Mouse (Mus musculus): ENCODE results near the gene Fam110a. TPM values are rescaled to one million over a fixed set of nuclear protein-coding genes. Genes with fewer than 3 reads are reported as not detected.

The Fam110a gene
- 1 to 10 TPM; 5.0 to 6.8 TPM for total RNA-seq (2021)
- long read RNA-seq, experiment 1, partial matches to known transcripts: 0 of 6 reads
- long read RNA-seq, experiment 1, other reads (novel, unspliced or antisense): 2 of 6 reads
- long read RNA-seq, experiment 2, transcript Fam110a-201 (2 exons, 1,754 nt): major isoform, 9 of 10 reads
- long read RNA-seq, experiment 2, partial matches to known transcripts: 1 of 10 reads
- long read RNA-seq, experiment 2, other reads (novel, unspliced or antisense): 0 of 10 reads

DNA sequence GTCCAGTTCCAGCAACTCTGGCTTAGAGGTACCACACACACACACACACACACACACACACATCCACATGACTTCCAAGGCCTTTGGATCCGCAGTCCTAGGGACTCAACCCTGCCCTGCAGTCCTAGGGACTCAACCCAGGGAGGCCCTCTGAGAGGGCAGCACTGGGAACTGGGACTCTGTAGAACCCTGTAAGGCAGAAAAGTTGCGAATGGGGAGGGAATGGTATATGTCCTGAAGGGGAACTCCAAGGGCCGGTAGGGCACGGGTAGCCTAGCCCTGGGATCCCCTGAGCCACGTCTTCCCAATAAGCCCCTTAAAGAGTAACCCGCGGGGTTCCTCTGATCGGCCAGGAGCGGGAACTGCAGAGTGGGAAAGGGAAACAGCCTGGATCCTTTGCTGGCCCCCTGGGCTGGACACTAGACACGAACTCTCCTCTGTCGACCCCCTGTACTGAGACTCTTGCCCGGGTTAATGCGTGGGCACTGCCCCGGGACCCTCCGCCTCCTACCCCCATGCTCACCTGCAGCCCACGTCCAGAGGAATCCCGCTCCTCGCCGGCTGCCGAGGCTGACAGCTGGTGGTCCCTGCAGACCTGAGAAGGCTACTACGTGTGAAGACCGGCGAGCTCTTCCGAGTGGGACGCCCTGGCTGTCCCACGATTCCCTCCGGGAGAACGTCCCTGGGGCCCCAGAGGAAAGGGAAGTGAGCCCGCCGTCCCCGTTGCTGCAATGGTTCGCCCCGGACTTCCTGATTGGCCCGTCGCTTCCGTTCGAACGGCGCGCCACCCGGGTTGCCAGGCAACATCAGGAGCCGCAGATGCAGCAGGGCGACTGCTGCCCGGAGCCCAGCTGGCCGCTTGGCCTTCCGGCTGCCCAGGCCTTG is at the start of gene Fam110a:
Fam110a (minus strand) TSS at position 750 of the 885 bp plus-strand sequence.
- DNase-seq (ENCODE audit: low spot score in 2 of 2): peak; percentile 92 to 94
- intact Hi-C loops (cut with DNase I): no loop called here

DNA sequence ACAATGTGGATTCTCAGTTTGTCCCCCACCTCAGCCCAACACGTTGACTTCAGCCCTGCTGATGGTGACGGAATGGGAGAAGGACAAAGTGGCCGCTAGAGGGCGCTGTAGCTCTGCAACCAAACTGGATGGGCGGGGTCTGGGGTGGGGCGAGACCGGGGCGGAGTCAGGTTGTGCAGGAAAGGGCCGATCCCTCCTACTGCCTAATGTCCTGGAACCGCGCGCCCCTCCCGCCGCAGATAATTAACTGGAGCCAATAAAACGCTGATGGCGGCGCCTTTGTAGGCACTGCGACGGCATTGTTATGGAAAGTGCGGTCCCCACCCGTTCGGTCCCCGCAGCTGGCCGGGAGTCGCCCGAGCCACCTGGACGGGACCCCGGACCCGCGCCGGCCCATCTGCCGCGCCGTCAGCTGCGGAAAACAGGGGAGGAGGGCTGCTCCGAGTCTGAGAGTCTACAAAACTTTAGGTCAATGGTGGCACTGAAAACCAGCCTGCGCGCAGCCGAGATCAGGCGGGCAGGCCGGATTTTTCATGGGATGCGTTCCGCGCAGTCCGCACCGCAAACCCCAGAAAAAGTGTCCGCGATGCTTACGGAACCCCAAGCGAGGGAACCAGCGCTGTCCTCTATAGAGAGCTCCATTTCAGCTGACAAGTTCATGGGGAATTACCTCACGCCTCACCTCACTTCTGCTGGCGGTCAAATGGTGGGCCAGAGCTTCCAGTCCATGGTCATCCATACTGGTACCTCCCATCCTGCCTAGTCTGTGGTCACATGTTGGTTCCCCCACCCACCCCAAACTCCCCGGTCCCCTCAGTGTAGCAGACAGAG is 49.4 kb upstream of the Fam110a start:
- peak; percentile 80 to 92 for DNase-seq (ENCODE audit: low spot score in 2 of 2)
- intact Hi-C loops (cut with DNase I): loop anchor here (2.0 to 10.0 kb wide), 3 partner anchors 53 to 335 kb away; partner anchors contain the start of gene Scrt2

DNA sequence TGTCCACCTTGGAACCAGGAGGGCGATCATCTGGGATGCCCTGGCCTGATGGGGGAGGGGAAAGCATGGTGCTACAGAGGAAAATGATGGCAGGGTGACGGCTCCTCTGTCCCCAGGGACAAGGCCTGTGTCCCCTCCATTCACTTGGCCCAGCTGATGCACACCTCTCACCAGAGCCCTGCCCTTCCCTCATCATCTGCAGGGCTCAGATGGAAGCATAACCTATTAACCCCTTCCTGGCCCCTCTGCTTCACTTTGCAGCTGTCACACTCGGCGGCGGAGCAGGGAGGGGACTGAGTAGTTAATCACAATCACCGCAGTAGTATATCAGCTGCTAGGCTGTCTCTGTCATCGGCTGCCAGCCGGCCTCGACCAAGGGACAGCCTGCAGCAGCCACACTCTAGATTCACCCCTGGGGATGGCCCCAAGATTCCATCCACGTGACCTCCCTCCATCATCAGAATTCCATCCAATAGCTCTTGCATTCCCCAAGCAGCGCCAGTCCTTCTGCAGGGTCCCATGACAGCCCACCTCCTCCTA is 44.9 kb upstream of the Fam110a start:
- no peak for DNase-seq (ENCODE audit: low spot score in 2 of 2)
- intact Hi-C loops (cut with DNase I): loop anchor here (10.0 kb wide), 1 partner anchor 340 kb away; no protein-coding TSS in a partner anchor

DNA sequence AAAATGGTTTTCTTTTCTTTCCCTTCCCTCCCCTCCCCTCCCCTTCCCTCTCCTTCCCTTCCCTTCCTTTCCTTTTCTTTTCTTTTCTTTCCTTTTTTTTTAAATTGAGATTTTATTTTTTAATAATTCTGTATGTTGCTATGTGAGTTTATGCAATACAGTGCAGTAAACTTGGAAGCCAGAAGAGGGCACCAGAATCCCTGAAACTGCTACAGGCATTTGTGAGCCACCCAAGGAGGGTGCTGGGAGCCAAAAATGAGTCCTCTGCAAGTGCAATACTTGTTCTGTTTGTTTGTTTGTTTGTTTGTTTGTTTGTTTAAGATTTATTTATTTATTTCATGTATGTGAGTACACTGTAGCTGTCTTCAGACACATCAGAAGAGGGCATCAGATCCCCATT is 42.0 kb upstream of the Fam110a start:
- intact Hi-C loops (cut with DNase I): loop anchor here (10.0 kb wide), 1 partner anchor 343 kb away; no protein-coding TSS in a partner anchor
- no peak for DNase-seq (ENCODE audit: low spot score in 2 of 2)

GRCm38 (mm10) chr2:152020255-152020654 is 40.2 kb upstream of the Fam110a start:
- DNase-seq (ENCODE audit: low spot score in 2 of 2): peak; percentile 43 to 57
- intact Hi-C loops (cut with DNase I): loop anchor here (10.0 kb wide), 1 partner anchor 345 kb away; no protein-coding TSS in a partner anchor

- intact Hi-C loops (cut with DNase I): no loop called here
- no peak for DNase-seq (ENCODE audit: low spot score in 2 of 2)
Observed at GRCm38 (mm10) chr2:152016666-152017065, 36.6 kb upstream of the Fam110a start.

DNA sequence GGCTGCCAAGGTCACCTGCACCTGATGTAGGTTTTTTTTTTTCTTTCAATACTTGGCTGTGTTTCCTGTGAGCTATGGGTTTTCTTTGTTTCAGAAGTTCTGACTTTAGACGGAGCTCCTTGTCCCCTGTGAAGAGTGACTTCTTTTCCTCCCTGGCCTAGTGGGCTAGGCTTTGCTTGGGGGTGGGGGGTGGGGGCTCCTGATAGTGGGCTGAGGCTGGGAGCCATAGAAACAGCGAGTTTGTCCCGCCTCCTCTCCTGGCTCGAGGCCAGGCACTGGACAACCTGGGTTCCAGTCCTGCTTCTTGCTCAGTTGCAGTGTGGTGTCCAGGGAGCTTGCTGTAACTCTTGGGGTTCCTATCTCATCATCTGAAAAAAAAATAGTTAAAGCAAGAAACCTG is 36.0 kb upstream of the Fam110a start:
- intact Hi-C loops (cut with DNase I): no loop called here
- DNase-seq (ENCODE audit: low spot score in 2 of 2): no peak

- intact Hi-C loops (cut with DNase I): no loop called here
- DNase-seq (ENCODE audit: low spot score in 2 of 2): no peak
Observed at GRCm38 (mm10) chr2:152012701-152013100, 32.7 kb upstream of the Fam110a start.

GRCm38 (mm10) chr2:152012222-152012621 is 32.2 kb upstream of the Fam110a start:
- no peak for DNase-seq (ENCODE audit: low spot score in 2 of 2)
- intact Hi-C loops (cut with DNase I): no loop called here

DNA sequence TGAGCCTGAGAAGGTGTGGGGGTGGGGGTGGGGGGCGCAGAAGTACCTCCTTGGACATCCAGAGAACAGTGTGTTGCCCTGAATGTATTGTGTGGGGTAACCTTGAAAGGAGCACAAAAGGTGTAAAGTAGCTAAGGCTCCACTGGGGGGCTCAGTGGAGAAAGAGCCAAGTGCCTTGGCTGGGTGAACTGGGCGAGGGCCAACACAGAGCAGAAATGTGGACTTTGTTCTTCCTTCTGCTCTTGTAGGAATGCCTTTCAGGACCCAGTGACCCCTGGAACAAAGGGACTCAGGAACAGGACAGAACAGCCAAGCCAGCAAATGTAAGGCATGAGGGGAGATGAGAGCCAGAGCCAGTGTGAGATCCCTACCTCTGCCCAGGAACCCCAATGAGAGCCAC is 31.7 kb upstream of the Fam110a start:
- intact Hi-C loops (cut with DNase I): no loop called here
- no peak for DNase-seq (ENCODE audit: low spot score in 2 of 2)

DNA sequence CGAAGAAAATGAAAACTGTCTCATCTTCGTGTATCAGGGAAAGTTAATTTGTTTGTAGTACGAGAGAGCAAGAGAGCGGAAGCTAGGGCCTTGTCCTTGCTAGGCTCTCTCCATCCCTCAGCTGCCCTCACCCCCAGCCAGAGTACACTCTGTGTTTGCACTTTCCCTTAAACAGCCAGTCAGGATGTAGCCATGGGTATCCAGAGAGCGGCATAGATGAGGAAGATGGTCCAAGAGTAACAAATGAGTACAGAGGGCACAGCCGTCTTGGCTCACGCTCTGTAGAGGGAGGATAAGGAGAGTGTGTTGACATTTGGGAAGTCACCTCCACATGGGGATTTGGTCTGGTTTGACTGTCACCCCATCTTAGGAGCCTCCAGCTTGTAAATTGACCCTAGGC is 30.6 kb upstream of the Fam110a start:
- intact Hi-C loops (cut with DNase I): no loop called here
- DNase-seq (ENCODE audit: low spot score in 2 of 2): no peak

DNA sequence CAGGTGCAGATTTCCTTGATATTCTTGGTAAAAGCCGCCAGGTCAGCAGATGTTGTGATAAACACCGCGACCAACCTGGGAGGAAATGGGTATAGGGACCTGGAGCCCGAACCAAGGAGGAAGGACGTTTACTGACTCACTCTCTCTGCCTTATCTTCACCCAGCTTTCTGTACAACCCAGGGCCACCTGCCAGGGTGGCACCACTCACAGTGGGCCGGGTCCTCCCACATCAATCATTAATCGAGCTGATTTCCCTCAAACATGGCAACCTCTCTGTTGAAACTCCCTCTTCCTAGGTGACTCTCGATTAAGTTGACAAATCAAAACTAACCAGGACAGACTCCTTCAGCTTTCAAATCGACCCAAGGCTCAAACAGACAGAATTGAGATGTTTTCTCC is 30.2 kb upstream of the Fam110a start:
- intact Hi-C loops (cut with DNase I): no loop called here
- DNase-seq (ENCODE audit: low spot score in 2 of 2): no peak

DNA sequence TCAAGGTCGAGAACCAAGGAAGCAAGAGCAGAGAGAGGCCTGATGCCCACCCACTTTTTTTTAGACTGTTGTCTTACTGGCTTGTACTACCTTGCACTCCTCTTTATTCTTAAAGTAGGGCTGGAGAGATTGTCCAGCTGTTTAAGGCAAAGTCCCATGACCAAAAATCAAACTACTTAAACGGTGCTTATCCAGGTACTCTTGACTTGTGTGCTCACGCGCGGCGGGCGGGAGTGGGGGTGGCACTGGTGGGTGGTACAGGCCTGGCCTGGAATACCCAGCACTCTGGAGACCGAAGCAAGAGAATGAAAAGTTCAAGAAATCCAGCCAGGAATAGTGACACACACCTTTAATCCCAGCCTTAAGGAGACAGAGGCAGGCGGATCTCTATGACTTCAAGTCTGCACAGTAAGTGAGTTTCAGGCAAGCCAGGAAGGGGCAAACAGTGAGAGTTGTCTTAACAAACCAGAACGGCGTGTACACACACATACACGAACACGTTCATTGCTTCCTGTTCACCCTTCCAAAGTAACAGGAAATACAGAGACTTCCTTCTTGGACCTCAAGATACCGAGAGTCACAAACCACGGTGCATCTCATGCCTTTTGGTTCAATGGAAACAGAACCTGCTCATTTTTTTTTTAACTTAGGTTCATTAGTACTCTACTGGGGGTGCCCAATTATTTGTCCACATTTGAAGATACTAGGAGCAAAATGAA is 29.2 kb upstream of the Fam110a start:
- intact Hi-C loops (cut with DNase I): no loop called here
- DNase-seq (ENCODE audit: low spot score in 2 of 2): no peak

DNA sequence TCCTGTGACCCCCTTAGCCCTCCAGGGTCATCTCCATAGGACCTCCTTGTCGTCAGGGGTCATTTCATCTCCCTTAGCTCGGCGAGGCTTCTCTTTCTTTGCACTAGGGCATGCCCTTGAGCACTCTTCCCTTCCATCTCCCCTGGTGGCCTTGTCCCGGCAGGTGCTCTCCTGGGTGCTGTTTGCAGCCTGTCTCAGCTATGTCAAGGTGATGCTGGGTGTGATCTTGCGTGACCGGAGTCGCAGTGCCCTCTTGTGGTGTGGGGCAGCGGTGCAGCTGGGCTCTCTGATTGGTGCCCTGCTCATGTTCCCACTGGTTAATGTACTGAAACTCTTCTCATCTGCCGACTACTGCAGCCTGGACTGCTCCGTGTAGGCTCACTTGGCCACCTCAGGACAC is 27.8 kb upstream of the Fam110a start:
- intact Hi-C loops (cut with DNase I): no loop called here
- peak; percentile 39 to 61 for DNase-seq (ENCODE audit: low spot score in 2 of 2)

DNA sequence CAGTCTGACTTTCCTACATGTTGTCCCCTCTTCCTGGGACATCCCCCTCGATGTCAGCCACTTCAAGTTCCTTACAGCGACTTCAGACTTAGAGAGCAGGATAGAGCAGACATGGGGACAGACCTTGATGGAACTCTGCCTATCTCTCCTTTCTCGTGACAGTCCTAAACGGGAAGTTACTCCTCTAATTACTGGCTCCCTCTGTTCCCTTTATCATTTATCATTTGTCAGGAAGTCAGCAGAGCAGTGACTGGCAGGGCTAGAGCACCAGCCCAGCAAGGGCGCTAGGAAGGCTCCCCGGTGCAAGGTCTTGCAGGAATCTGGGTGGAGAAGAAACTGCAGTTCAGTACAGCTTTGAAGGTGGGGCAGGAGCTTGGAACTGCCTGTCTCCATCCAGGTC is 22.5 kb upstream of the Fam110a start:
- DNase-seq (ENCODE audit: low spot score in 2 of 2): no peak
- intact Hi-C loops (cut with DNase I): no loop called here

DNA sequence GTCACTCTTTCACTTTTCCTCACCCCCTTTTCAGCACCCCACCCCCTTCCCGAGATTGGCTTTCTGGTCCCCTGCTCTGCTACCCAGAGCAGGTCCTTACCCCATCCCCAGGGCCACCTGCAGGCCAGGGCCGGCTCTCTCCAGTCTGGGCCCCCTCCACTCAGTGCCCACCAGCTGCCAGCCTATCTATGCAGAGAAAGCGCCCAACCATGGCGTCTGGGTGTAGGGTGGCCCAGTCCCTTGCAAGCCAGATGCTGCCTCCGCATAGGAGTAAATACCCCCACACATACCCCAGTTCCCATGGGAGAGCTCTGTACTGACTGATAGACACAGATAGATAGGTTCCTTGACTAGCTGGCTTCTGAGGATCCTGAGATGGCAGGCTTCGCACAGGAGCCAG is 20.7 kb upstream of the Fam110a start:
- intact Hi-C loops (cut with DNase I): no loop called here
- DNase-seq (ENCODE audit: low spot score in 2 of 2): no peak

DNA sequence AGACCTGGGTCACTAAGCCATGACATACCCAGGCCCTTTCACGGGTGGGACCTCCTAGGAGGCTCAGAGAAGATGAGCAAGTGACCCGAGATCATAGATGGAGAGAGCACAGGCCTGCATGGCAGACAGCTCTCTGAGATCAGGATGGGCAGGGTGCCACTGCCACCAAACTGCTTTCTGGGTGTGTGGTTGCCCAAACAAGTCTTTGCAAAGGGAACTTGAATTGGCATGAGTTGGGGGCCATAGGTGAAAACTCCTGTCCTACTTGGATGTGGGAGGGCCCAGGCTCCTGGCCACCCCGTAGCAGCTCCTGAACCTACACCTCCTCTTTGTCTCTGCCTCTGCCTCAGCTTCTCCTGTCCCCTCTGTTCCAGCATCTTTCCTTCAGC is 20.3 kb upstream of the Fam110a start:
- no peak for DNase-seq (ENCODE audit: low spot score in 2 of 2)
- intact Hi-C loops (cut with DNase I): no loop called here

DNA sequence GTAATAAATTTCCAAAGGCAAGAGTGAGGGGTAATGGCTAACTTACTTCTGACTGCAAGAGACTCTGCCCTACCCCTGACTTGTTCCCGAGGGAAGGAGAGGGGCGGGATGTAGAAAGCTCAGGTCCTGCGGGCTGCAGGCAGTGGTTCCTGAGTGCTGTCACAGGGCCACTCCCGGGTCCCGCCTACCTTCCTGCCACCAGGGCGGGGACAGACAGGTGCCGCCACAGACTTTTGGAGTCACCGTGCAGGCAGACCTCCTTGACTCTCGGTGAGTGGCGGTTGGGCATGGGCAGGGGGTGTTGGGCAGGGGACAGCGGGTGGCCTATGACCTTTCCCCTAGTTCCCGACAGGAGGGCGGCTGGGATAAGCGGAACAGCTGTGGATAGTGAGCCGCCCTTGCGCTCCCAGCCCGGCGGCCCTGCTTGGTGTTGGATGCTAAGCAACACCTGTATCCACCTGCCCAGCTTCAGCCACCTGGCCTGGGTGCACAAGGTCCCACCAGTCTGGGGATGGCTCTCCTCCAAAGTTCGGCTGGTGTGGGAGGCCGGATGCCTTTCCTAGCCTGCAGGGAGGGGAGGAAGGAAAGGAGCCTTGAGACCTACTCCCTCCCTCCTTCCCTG is 19.8 kb upstream of the Fam110a start:
- intact Hi-C loops (cut with DNase I): loop anchor here (5.0 kb wide), 1 partner anchor 252 kb away; no protein-coding TSS in a partner anchor
- no peak for DNase-seq (ENCODE audit: low spot score in 2 of 2)
